Mouse (Mus musculus) cerebellum, adult 11 months (tissue): ENCODE measurements around the gene Bsn.

Experiments
- DNase-seq: peaks from one replicate; pipeline ENCODE4 v3.0.0; 2022

The Bsn gene

GRCm38 (mm10) chr9:108121170-108121969 lies 68.8 kb downstream of the Bsn start:
- no peak for DNase-seq

GRCm38 (mm10) chr9:108120671-108121070 lies 69.5 kb downstream of the Bsn start:
- DNase-seq, result no peak

GRCm38 (mm10) chr9:108119891-108120411 lies 70.2 kb downstream of the Bsn start:
- no peak for DNase-seq

- DNase-seq, result no peak
These were observed 73.0 kb downstream of the Bsn start for GRCm38 (mm10) chr9:108117143-108117542.

- no peak for DNase-seq
These were observed 74.7 kb downstream of the Bsn start for GRCm38 (mm10) chr9:108115290-108116077.

GRCm38 (mm10) chr9:108112719-108113340 lies 77.4 kb downstream of the Bsn start:
- peak; percentile 76 for DNase-seq

- no peak for DNase-seq
These were observed 78.5 kb downstream of the Bsn start for GRCm38 (mm10) chr9:108111593-108112121.

- DNase-seq, result no peak
These were observed 79.0 kb downstream of the Bsn start for GRCm38 (mm10) chr9:108111101-108111592.

GRCm38 (mm10) chr9:108110160-108110559 lies 80.0 kb downstream of the Bsn start:
- no peak for DNase-seq

- DNase-seq, result no peak
These were observed 82.3 kb downstream of the Bsn start for GRCm38 (mm10) chr9:108107867-108108266.

- no peak for DNase-seq
These were observed 84.1 kb downstream of the Bsn start for GRCm38 (mm10) chr9:108106090-108106489.

GRCm38 (mm10) chr9:108105549-108105863 lies 84.7 kb downstream of the Bsn start:
- DNase-seq, result no peak

GRCm38 (mm10) chr9:108104766-108105548 lies 85.2 kb downstream of the Bsn start:
- DNase-seq, result peak; percentile 57

- DNase-seq, result no peak
These were observed 90.6 kb downstream of the Bsn start for GRCm38 (mm10) chr9:108099619-108100018.

GRCm38 (mm10) chr9:108095949-108096712 lies 94.1 kb downstream of the Bsn start:
- DNase-seq, result no peak

- no peak for DNase-seq
These were observed 94.7 kb downstream of the Bsn start for GRCm38 (mm10) chr9:108095518-108095917.

GRCm38 (mm10) chr9:108094998-108095411 lies 95.2 kb downstream of the Bsn start:
- DNase-seq, result no peak

- peak; percentile 93 for DNase-seq
These were observed 95.8 kb downstream of the Bsn start, which contains the start of gene Apeh for GRCm38 (mm10) chr9:108094184-108094941. TSS of gene Apeh (minus strand) at chr9:108094606.

- DNase-seq, result no peak
These were observed 96.6 kb downstream of the Bsn start for GRCm38 (mm10) chr9:108093586-108093985.

GRCm38 (mm10) chr9:108090611-108091120 lies 99.5 kb downstream of the Bsn start:
- DNase-seq, result no peak
